Mouse (Mus musculus): ENCODE results near the gene Synpr. TPM values are rescaled to one million over a fixed set of nuclear protein-coding genes. Genes with fewer than 3 reads are reported as not detected.

Synpr gene
- polyA plus RNA-seq, 1 experiment from 2014 or later = 1.1 TPM

- Histone ChIP-seq H3K27me3 (replicated peaks; ENCODE audit: control insufficient read depth, insufficient read depth, low read length) (no peaks in the 10 kb centered on the region), H3K9me3 (ENCODE audit: control insufficient read depth) (no peaks in the 10 kb centered on the region), H3K4me1 (replicated peaks; ENCODE audit: control insufficient read depth, insufficient read depth, low read length) (no peaks in the 10 kb centered on the region), H3K36me3 (ENCODE audit: control insufficient read depth, insufficient read depth) (no peaks in the 10 kb centered on the region), H3K27ac (ENCODE audit: low read depth, low read length) (no peak overlapping the region), H3K9ac (ENCODE audit: low read depth, low read length) (no peak overlapping the region), H3K4me2 (replicated peaks; ENCODE audit: low read depth) (no peak overlapping the region), H3K4me3 (ENCODE audit: low read depth, low read length) (no peak overlapping the region)
- WGBS = 77% methylated on average over 2 of the region's 2 CpGs
- TF ChIP-seq CTCF (IDR thresholded peaks at IDR 0.05; ENCODE audit: low read depth) = no peak
- ATAC-seq = no peak
Observed at GRCm38 (mm10) chr14:13358037-13358436, 73.5 kb downstream of the Synpr start.

GRCm38 (mm10) chr14:13361184-13361583 is 76.6 kb downstream of the Synpr start:
- Histone ChIP-seq H3K9ac (ENCODE audit: low read depth, low read length) (no peak overlapping the region), H3K4me2 (replicated peaks; ENCODE audit: low read depth) (no peak overlapping the region), H3K36me3 (ENCODE audit: control insufficient read depth, insufficient read depth) (no peaks in the 10 kb centered on the region), H3K9me3 (ENCODE audit: control insufficient read depth) (no peaks in the 10 kb centered on the region), H3K27ac (ENCODE audit: low read depth, low read length) (no peak overlapping the region), H3K27me3 (replicated peaks; ENCODE audit: control insufficient read depth, insufficient read depth, low read length) (no peaks in the 10 kb centered on the region), H3K4me3 (ENCODE audit: low read depth, low read length) (no peak overlapping the region), H3K4me1 (replicated peaks; ENCODE audit: control insufficient read depth, insufficient read depth, low read length) (no peaks in the 10 kb centered on the region)
- no peak for TF ChIP-seq CTCF (IDR thresholded peaks at IDR 0.05; ENCODE audit: low read depth)
- no peak for ATAC-seq

DNA sequence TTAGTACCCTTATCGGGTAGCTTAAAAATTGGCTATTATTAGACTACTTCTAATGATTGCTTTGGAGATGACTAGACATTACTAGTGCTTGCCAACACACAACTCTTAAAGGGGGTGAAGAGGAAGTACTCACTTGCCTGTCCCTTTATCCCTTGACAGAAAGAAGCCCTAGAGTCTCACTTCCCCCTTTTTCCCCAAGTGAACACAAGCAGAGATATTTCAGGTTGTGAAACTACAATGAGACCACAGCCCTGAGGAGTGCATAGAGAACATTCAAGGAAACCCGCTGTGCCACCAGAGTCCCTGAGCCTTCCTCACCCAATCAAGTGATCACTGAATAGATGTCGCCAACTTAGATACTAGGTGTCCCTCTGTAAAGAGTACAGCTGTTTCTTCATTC is 77.1 kb downstream of the Synpr start:
- Histone ChIP-seq H3K9me3 (ENCODE audit: control insufficient read depth) (no peaks in the 10 kb centered on the region), H3K4me1 (replicated peaks; ENCODE audit: control insufficient read depth, insufficient read depth, low read length) (no peaks in the 10 kb centered on the region), H3K27ac (ENCODE audit: low read depth, low read length) (no peak overlapping the region), H3K4me3 (ENCODE audit: low read depth, low read length) (no peak overlapping the region), H3K4me2 (replicated peaks; ENCODE audit: low read depth) (no peak overlapping the region), H3K36me3 (ENCODE audit: control insufficient read depth, insufficient read depth) (no peaks in the 10 kb centered on the region), H3K27me3 (replicated peaks; ENCODE audit: control insufficient read depth, insufficient read depth, low read length) (no peaks in the 10 kb centered on the region), H3K9ac (ENCODE audit: low read depth, low read length) (no peak overlapping the region)
- no peak for ATAC-seq
- TF ChIP-seq CTCF (IDR thresholded peaks at IDR 0.05; ENCODE audit: low read depth) = no peak
- 85% methylated on average over 3 of the region's 3 CpGs for WGBS

- H3K4me3 ChIP-seq (ENCODE audit: low read depth, low read length) = no peak overlapping the region
- H3K36me3 ChIP-seq (ENCODE audit: control insufficient read depth, insufficient read depth) = no peaks in the 10 kb centered on the region
- no peaks in the 10 kb centered on the region for H3K9me3 ChIP-seq (ENCODE audit: control insufficient read depth)
- no peak for ATAC-seq
- TF ChIP-seq CTCF (IDR thresholded peaks at IDR 0.05; ENCODE audit: low read depth) = 0 out of 2 replicates have a peak, but pooled peaks have one; percentile 11
- H3K4me1 ChIP-seq (replicated peaks; ENCODE audit: control insufficient read depth, insufficient read depth, low read length) = no peaks in the 10 kb centered on the region
- no peaks in the 10 kb centered on the region for H3K27me3 ChIP-seq (replicated peaks; ENCODE audit: control insufficient read depth, insufficient read depth, low read length)
- no peak overlapping the region for H3K27ac ChIP-seq (ENCODE audit: low read depth, low read length)
- H3K9ac ChIP-seq (ENCODE audit: low read depth, low read length) = no peak overlapping the region
- no peak overlapping the region for H3K4me2 ChIP-seq (replicated peaks; ENCODE audit: low read depth)
- WGBS = 76% methylated on average over 3 of the region's 3 CpGs
Observed at GRCm38 (mm10) chr14:13368309-13368708, 83.7 kb downstream of the Synpr start.

DNA sequence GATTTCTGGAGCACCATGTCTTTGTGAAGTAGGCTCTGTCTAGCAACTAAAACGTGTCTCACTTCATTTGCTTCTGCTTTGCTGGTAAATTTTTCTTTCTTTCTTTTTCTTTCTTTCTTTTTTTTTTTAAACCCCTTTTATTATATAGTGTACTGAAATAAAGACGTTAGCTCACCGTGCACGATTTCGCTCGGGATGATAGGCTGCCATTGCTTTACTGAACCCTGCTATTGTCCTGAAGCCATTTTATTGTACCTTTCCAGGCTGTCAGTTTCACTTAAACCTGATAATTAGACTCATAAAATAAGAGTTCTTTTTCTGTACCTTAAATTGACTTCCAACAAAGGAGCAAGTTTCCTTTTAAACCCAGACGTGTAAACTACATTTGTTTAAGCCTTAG is 104.5 kb downstream of the Synpr start:
- Histone ChIP-seq H3K9me3 (ENCODE audit: control insufficient read depth) (no peaks in the 10 kb centered on the region), H3K9ac (ENCODE audit: low read depth, low read length) (no peak overlapping the region), H3K36me3 (ENCODE audit: control insufficient read depth, insufficient read depth) (no peaks in the 10 kb centered on the region), H3K27ac (ENCODE audit: low read depth, low read length) (no peak overlapping the region), H3K4me3 (ENCODE audit: low read depth, low read length) (no peak overlapping the region), H3K4me1 (replicated peaks; ENCODE audit: control insufficient read depth, insufficient read depth, low read length) (no peaks in the 10 kb centered on the region), H3K4me2 (replicated peaks; ENCODE audit: low read depth) (no peak overlapping the region), H3K27me3 (replicated peaks; ENCODE audit: control insufficient read depth, insufficient read depth, low read length) (no peaks in the 10 kb centered on the region)
- ATAC-seq = no peak
- WGBS = 37% methylated on average over 7 of the region's 7 CpGs
- TF ChIP-seq CTCF (IDR thresholded peaks at IDR 0.05; ENCODE audit: low read depth) = no peak

DNA sequence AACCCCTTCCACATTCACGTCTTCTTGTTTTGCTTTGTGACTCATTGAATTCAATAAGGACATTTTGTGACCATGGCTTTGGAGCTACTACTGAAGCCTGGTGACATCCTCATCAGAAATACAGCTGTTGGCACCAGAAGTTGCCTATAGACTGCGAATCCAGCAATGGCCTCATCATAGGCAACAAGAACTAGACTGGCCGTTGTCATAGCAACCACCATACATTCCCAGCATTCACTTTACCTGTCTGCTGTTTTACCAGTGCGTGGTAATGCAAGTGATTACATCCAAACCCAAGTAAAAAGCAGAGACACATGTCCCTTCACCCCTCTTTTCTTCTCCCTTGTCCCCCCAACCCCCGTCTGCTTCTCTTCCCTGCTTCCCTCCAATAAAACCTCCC is 105.4 kb downstream of the Synpr start:
- 81% methylated on average over 5 of the region's 5 CpGs for WGBS
- no peak for TF ChIP-seq CTCF (IDR thresholded peaks at IDR 0.05; ENCODE audit: low read depth)
- ATAC-seq = no peak
- Histone ChIP-seq H3K27me3 (replicated peaks; ENCODE audit: control insufficient read depth, insufficient read depth, low read length) (no peaks in the 10 kb centered on the region), H3K27ac (ENCODE audit: low read depth, low read length) (no peak overlapping the region), H3K4me1 (replicated peaks; ENCODE audit: control insufficient read depth, insufficient read depth, low read length) (no peaks in the 10 kb centered on the region), H3K4me3 (ENCODE audit: low read depth, low read length) (no peak overlapping the region), H3K9ac (ENCODE audit: low read depth, low read length) (no peak overlapping the region), H3K4me2 (replicated peaks; ENCODE audit: low read depth) (no peak overlapping the region), H3K9me3 (ENCODE audit: control insufficient read depth) (no peaks in the 10 kb centered on the region), H3K36me3 (ENCODE audit: control insufficient read depth, insufficient read depth) (no peaks in the 10 kb centered on the region)

Data from intestine, postnatal 0 days (tissue).